Mouse (Mus musculus) brain, embryonic 14.5 days (tissue): ENCODE measurements around the gene Erc2.

Source experiments
- CTCF ChIP-seq: fragments of 200-500 bp; IDR thresholded peaks from 2 replicates; pipeline ENCODE4 v1.5.1; 2012; ENCODE audit warnings: inconsistent platforms, mild to moderate bottlenecking, moderate library complexity, borderline replicate concordance; ENCODE audit not compliant: insufficient read depth, insufficient read length; ENCODE audit errors: extremely low read depth
- POLR2A ChIP-seq: fragments of 200-500 bp; IDR thresholded peaks from 2 replicates; pipeline ENCODE4 v1.6.1; 2012; ENCODE audit warnings: mild to moderate bottlenecking, inconsistent platforms, borderline replicate concordance; ENCODE audit not compliant: poor library complexity, insufficient read depth, insufficient read length, severe bottlenecking; ENCODE audit errors: extremely low read depth

GRCm38 (mm10) chr14:28409390-28409789 is 787.2 kb downstream of the Erc2 start:
- TF ChIP-seq CTCF (no peak), POLR2A (no peak)
